Mouse (Mus musculus) embryonic facial prominence, embryonic 10.5 days (tissue): Measurements from ENCODE around the gene Mical1. TPM values are rescaled to one million over a fixed set of nuclear protein-coding genes. Genes with fewer than 3 reads are reported as not detected.
"Not testable (repeated sequence)": the region's sequence is repeated elsewhere in the genome, so short reads cannot be mapped to it uniquely, and the experiment has no call there.

Experiments
- DNase-seq: peaks from one replicate; pipeline ENCODE4 v3.0.0-alpha.2; 2017; ENCODE audit warnings: low spot score
- H3K27ac ChIP-seq: fragments of 300-500 bp; sonication (generic); replicated peaks from 2 replicates; pipeline ENCODE4 v1.5.1; 2016; ENCODE audit warnings: mild to moderate bottlenecking
- H3K27me3 ChIP-seq: fragments of 300-500 bp; sonication (generic); replicated peaks from 2 replicates; pipeline ENCODE4 v1.6.1; 2016; ENCODE audit warnings: low read depth, mild to moderate bottlenecking; ENCODE audit not compliant: poor library complexity, severe bottlenecking
- H3K36me3 ChIP-seq: fragments of 300-500 bp; sonication (generic); replicated peaks from 2 replicates; pipeline ENCODE4 v1.6.1; 2016; ENCODE audit warnings: mild to moderate bottlenecking, moderate library complexity
- H3K4me1 ChIP-seq: fragments of 300-500 bp; sonication (generic); 2 replicates; pipeline ENCODE4 v1.6.1; 2016
- H3K4me3 ChIP-seq: fragments of 300-500 bp; sonication (generic); 2 replicates; pipeline ENCODE4 v1.5.1; 2016; ENCODE audit warnings: mild to moderate bottlenecking, moderate library complexity
- H3K9me3 ChIP-seq: fragments of 300-500 bp; sonication (generic); 2 replicates; pipeline ENCODE4 v1.6.1; 2016; ENCODE audit warnings: mild to moderate bottlenecking
- WGBS: fragments of 180-500 bp; shearing (Covaris S2); methylation state at CpG from one replicate; pipeline ENCODE4 v1.1.7; 2016; 5-methylcytosine and 5-hydroxymethylcytosine counted together
- polyA plus RNA-seq: library from polyadenylated mRNA; unstranded; fragments of >200 nt; fragmentation: Nextera tagmentation; extraction: Ambion mirVana; gene quantifications from 2 replicates; pipeline ENCODE4 v1.2.1, GENCODE M21; 2016

Gene Mical1
- polyA plus RNA-seq, 1 experiment from 2014 or later, result 48.0 TPM

DNA sequence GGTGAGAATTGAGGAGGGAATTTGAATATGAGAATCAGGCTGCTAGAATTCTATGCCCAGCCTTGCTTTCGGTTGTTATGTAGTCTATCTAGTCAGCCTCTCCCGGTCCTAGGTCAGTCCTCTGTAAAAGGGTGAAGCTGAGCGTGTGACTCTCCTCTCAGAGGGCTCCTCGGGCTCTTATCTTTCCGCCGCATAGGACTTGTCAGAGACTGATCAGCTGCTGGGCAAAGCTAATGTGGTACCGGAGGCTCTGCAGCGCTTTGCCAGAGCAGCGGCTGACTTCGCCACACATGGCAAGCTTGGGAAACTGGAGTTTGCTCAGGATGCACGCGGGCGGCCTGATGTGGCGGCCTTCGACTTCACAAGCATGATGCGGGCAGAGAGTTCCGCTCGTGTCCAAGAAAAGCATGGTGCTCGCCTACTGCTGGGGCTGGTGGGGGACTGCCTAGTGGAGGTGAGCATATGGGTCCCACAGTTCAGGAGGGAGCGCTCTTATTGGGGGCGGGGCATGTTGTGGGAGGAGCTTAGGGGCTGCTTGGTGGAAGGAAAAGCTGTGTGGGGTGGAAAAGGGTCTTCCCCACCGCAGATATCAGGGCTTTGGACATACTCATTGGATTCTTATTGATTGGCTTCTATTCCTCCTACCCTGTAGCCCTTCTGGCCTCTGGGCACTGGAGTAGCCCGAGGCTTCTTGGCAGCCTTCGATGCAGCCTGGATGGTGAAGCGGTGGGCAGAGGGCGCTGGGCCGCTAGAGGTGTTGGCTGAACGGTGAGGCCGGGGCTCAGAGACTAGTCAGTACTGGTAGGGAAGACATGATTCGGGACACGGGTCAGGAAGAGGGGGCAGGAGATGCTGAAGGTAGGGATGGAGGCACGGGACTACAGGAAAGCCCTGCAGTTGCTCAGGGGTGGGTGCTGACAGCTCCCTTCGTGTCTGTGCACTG is 5.1 kb downstream of the Mical1 start:
- 73% methylated on average over 33 of the region's 33 CpGs for WGBS

DNA sequence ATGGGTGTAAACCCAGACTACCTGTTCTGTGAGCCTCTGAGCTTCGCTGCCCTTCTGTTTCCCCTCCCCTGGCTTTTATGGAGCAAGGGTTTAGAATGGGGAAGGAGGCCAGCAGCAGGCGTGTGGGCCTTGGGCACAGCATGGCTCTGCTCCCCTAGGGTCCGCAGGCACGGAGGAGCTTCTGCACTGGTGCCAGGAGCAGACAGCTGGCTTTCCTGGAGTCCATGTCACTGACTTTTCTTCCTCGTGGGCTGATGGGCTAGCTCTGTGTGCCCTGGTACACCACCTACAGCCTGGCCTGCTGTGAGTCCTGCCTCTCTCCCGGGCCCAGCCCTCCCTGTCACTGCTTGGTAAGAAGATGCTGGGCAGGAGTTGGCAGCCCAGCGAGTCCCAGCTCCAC is 6.3 kb downstream of the Mical1 start:
- Histone ChIP-seq H3K4me1 (peaks cover 24% of the 10 kb centered on the region), H3K27ac (no peak overlapping the region), H3K27me3 (no peaks in the 10 kb centered on the region), H3K9me3 (no peaks in the 10 kb centered on the region), H3K36me3 (peaks cover 94% of the 10 kb centered on the region), H3K4me3 (no peak overlapping the region)
- 92% methylated on average over 7 of the region's 7 CpGs for WGBS
- DNase-seq, result no peak

More for the DNA sequence above, 5.1 kb downstream of the Mical1 start:
- H3K27me3 ChIP-seq, result no peaks in the 10 kb centered on the region
- no peak overlapping the region for H3K27ac ChIP-seq
- H3K36me3 ChIP-seq, result peaks cover 82% of the 10 kb centered on the region
- H3K4me3 ChIP-seq, result no peak overlapping the region
- peaks cover 31% of the 10 kb centered on the region for H3K4me1 ChIP-seq
- H3K9me3 ChIP-seq, result no peaks in the 10 kb centered on the region
- no peak for DNase-seq

DNA sequence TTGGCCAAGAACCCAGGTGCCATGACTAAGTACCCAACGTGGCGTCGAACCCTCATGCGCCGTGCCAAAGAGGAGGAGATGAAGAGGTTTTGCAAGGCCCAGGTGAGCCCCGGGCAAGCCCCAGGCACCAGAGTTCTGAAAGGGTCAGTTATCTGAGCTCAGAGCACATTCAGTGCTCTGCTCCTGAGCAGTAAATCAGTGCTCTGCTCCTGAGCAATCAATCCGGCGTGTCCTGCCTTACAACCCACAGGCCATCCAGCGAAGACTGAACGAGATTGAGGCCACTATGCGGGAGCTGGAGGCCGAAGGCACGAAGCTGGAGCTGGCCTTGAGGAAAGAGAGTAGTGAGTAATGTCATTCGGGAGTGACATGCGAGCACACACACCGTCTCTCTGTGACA is 9.7 kb downstream of the Mical1 start:
- 95% methylated on average over 16 of the region's 16 CpGs for WGBS
- no peaks in the 10 kb centered on the region for H3K9me3 ChIP-seq
- H3K27me3 ChIP-seq, result no peaks in the 10 kb centered on the region
- peaks cover 38% of the 10 kb centered on the region for H3K4me1 ChIP-seq
- no peak overlapping the region for H3K4me3 ChIP-seq
- no peak overlapping the region for H3K27ac ChIP-seq
- DNase-seq, result no peak
- peaks cover 80% of the 10 kb centered on the region for H3K36me3 ChIP-seq

DNA sequence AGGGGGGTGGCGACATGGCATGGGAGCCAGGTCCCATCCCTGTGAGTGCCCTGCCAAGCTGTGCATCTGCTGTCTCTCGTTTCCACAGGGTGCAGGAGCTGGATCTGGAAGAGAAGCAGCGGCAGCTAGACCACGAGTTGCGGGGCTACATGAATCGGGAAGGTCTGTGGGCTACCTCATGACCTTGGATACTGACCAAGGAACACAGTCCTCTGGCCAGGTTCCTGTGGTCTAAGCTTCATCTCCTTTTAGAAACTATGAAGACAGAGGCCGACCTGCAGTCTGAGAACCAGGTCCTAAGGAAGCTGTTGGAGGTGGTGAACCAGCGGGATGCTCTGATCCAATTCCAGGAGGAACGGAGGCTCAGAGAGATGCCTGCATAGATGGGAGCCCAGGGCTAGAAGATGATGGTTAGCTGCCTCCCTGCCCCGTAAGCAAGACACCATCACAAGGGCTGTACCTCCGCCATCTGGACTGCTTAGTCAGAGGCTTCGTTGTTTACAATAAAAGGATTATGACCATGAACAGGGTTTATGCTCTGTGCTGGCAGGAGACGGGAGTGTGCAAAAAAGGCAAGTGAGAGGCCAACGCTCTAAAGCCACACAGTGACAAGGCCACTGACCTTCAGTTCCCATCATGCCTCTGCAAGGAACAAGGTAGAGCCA is 10.5 kb downstream of the Mical1 start:
- Histone ChIP-seq H3K36me3 (peaks cover 71% of the 10 kb centered on the region), H3K4me3 (no peak overlapping the region), H3K27ac (no peak overlapping the region), H3K27me3 (no peaks in the 10 kb centered on the region), H3K9me3 (no peaks in the 10 kb centered on the region), H3K4me1 (peaks cover 31% of the 10 kb centered on the region)
- WGBS, result 89% methylated on average over 14 of the region's 14 CpGs
- DNase-seq, result no peak

DNA sequence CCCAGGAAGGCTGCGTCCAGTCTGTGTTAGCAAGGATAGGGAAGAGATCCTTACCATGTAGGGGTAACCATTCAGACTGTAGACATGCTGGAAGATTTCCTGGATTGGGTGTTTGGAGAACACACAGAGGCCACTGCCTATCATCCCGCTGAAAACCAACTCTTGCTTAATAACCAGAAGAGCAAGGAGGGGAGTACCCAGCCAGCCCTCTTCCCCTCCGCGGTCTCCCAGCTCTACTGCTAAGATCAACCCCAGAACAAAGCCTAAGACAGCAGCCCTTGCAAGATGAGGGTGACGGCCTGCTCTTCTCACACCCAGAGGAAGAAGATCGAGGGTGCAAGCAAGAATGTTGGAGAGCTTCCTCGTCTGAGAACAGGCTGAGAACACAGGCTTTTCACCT is 12.8 kb downstream of the Mical1 start:
- peaks cover 31% of the 10 kb centered on the region for H3K4me1 ChIP-seq
- H3K9me3 ChIP-seq, result no peaks in the 10 kb centered on the region
- WGBS, result 56% methylated on average over 7 of the region's 7 CpGs
- peak overlapping the region; percentile 87 for H3K27ac ChIP-seq
- no peaks in the 10 kb centered on the region for H3K27me3 ChIP-seq
- H3K4me3 ChIP-seq, result peak overlapping the region; percentile 69
- H3K36me3 ChIP-seq, result peaks cover 49% of the 10 kb centered on the region
- no peak for DNase-seq

DNA sequence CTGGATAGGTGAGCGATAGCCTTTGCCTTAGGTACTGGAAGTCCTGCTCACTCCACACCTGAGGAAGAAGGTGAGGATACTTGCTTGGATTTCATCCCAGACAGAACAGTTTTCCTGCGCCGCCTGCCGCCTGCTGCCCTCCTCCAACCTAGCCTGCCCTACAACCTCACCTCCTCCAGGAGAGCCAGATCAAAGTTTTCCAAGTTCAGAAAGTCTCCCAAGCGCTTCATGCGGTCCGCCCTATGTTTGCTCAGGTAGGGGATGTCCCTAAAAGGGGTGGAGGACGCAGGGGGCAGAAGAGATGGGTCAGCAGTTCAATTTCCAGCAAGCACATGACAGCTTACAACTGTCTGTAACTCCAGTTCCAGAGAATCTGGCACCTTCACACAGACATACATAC is 13.2 kb downstream of the Mical1 start:
- H3K27ac ChIP-seq, result peak overlapping the region; percentile 87
- DNase-seq, result no peak
- 36% methylated on average over 8 of the region's 8 CpGs for WGBS

DNA sequence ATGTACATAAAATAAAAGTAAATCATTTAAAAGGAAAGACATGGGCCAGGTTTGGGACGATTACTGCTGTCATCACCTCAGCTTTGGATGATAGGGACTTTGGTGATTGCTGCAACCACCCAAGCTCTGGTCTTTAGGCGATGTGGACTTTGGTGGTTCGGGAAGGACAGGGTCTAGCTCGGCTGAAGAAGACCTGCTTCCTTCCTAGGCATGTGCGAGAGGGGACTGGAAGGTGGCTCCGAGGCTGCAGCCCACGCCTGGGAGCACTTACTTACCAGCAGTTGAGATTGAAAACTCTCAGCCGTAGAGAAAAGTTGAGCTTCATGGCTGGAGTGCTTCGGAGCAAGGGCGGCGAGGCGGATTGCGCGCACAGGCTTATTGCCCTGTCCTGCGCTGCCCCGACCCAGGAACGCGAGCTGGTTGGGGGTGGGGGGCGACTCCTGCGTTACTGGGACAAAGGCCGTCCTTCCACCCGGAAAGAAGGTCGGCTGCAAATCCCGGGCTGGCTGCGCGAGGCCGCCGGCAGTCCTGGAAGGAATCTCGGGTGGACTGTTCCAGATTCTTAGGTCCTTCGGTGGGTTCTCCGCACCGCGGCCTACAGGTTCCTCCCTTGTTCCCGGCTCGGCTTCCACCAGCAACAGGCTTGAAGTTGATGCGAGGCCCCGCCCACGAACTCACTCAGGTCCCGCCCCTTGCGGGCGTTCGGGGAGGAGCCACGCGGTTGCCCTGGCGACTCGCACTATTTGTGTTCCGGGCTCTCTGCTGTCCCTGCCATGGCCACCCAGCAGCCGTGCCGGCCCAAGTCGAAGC is 13.8 kb downstream of the Mical1 start, which contains the start of the genes Smpd2 and Ppil6:
TSS of gene Smpd2 (minus strand) at position 662 of the 810 bp plus-strand sequence.
TSS of gene Ppil6 (plus strand) at position 732 of the 810 bp plus-strand sequence.
- Histone ChIP-seq H3K36me3 (peaks cover 38% of the 10 kb centered on the region), H3K4me3 (peak within 1 kb of the TSS; percentile 69), H3K4me1 (peaks cover 31% of the 10 kb centered on the region), H3K27ac (peak within 1 kb of the TSS; percentile 87), H3K27me3 (no peaks in the 10 kb centered on the region), H3K9me3 (no peaks in the 10 kb centered on the region)
- peak; percentile 98 for DNase-seq
- under 1% methylated on average over 50 of the region's 50 CpGs for WGBS

More for the DNA sequence above, 13.2 kb downstream of the Mical1 start:
- H3K9me3 ChIP-seq, result no peaks in the 10 kb centered on the region
- no peaks in the 10 kb centered on the region for H3K27me3 ChIP-seq
- H3K36me3 ChIP-seq, result peaks cover 45% of the 10 kb centered on the region
- peaks cover 31% of the 10 kb centered on the region for H3K4me1 ChIP-seq
- H3K4me3 ChIP-seq, result peak overlapping the region; percentile 69

DNA sequence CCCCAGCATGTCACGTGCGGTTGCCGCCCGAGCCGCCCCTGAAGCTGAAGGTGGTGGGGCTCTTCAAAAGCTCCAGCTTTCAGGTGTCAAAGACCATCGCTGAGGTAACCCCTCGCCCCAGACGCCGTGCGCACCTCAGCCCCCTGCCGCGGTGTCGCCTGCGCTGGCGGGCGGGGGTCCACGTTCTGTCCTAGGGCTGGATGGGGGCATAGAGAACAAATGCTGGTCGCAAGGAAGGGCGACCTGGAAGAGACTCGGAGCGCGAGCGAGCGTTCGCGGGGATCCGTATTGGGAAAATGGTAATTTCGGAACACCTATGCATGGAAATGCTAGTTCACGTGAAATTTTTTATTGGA is 14.4 kb downstream of the Mical1 start:
- Histone ChIP-seq H3K9me3 (no peaks in the 10 kb centered on the region), H3K4me1 (peaks cover 31% of the 10 kb centered on the region), H3K36me3 (peaks cover 33% of the 10 kb centered on the region), H3K4me3 (peak overlapping the region; percentile 69), H3K27me3 (no peaks in the 10 kb centered on the region), H3K27ac (peak overlapping the region; percentile 87)
- WGBS, result 1% methylated on average over 29 of the region's 29 CpGs
- no peak for DNase-seq

DNA sequence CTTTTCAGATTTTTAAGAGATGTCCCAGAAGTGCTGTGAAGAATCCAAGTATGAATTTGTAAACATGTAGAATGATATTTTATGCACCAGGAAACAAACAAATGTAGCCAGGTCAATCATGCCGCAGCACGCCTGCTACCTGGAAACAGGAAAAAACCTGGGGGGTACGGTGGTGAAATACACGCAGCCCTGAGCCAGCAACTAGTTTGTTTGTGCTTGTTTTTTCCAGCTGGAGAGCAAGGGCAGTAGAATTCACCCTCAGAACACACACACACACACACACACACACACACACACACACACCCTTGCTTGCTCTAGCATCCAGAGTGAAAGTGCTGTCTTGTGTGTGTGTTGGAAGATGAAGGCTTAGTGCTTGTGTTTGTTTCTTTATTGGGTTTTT is 15.0 kb downstream of the Mical1 start:
- H3K4me3 ChIP-seq, result peak overlapping the region; percentile 69; the same call in 1 of the 2 replicates
- DNase-seq, result no peak
- no peaks in the 10 kb centered on the region for H3K9me3 ChIP-seq

DNA sequence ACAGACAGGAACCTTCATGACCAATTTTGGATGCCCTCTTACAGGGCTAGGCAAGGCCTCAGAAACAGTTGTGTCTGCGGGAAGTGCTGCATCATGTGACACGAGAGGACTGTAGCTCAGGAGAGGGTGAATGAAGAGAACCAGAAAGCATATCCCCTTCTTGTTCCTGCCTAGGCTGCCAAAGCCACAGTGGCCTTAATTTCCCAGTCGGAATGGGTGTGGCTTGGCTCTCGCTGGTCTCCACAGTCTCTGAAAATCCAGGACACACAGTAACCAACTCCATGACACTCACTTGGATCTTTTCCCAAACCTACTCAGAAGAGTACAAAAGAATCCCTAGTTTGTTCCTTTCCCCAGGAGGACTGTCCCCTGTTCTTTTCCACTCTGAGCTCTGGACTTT is 24.8 kb downstream of the Mical1 start:
- no peaks in the 10 kb centered on the region for H3K36me3 ChIP-seq
- 72% methylated on average over 4 of the region's 4 CpGs for WGBS
- no peak overlapping the region for H3K27ac ChIP-seq
- no peaks in the 10 kb centered on the region for H3K4me1 ChIP-seq
- no peaks in the 10 kb centered on the region for H3K27me3 ChIP-seq
- no peak for DNase-seq
- H3K4me3 ChIP-seq, result no peak overlapping the region
- H3K9me3 ChIP-seq, result no peaks in the 10 kb centered on the region

More for the DNA sequence above, 15.0 kb downstream of the Mical1 start:
- Histone ChIP-seq H3K36me3 (peaks cover 26% of the 10 kb centered on the region), H3K27me3 (no peaks in the 10 kb centered on the region), H3K4me1 (peaks cover 31% of the 10 kb centered on the region), H3K27ac (no peak overlapping the region)
- 57% methylated on average over 4 of the region's 4 CpGs for WGBS

DNA sequence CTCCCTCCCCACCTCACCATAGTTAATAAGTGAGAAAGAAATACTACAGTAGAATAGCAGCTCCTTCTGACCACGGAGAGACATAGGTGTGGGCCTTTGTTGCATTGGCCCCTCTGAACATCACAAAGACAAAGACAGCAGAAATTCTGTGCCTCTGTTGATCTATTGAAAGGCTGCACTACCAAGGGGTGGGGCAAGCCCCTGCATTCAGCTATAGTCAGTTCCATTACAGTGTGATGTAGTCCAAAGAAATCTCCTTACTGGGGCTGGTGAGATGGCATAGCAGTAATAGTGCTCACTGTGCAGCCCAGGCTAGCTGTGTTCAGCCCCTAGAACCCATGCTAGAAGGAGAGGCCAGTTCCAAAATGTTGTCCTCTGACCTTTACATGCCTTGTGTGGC is 28.9 kb downstream of the Mical1 start:
- Histone ChIP-seq H3K27me3 (no peaks in the 10 kb centered on the region), H3K4me1 (no peaks in the 10 kb centered on the region), H3K27ac (no peak overlapping the region), H3K9me3 (no peaks in the 10 kb centered on the region), H3K4me3 (no peak overlapping the region), H3K36me3 (no peaks in the 10 kb centered on the region)
- DNase-seq, result no peak
- WGBS, result 89% methylated on average over 1 of the region's 1 CpGs

DNA sequence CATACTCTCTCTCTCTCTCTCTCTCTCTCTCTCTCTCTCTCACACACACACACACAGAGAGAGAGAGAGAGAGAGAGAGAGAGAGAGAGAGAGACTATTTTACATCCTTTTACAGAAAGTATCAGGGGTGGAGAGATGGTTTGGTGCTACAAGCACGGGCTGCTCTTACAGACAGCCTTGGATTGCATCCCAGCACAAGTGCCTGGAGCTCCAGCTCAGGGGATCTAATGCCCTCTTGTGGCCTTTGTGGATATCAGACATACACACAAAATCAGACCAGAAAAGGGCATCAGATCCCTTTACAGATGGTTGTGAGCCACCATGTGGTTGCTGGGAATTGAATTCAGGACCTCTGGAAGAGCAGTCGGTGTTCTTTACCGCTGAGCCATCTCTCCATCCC is 29.3 kb downstream of the Mical1 start:
- not testable (repeated sequence) for H3K4me3 ChIP-seq, H3K4me1 ChIP-seq, H3K27me3 ChIP-seq, H3K9me3 ChIP-seq, H3K36me3 ChIP-seq, H3K27ac ChIP-seq
- 7% methylated on average over 3 of the region's 3 CpGs for WGBS
- peak; percentile 60 for DNase-seq
